Mouse (Mus musculus) megakaryocyte progenitor cell, adult 5-6 weeks (primary cell): Measurements from ENCODE around the gene Nectin3. TPM values are rescaled to one million over a fixed set of nuclear protein-coding genes. Genes with fewer than 3 reads are reported as not detected.

Experiments
- ATAC-seq: replicated peaks from 2 replicates; pipeline ENCODE4 v1.8.0; 2016; ENCODE audit warnings: mild to moderate bottlenecking, moderate TSS enrichment, inconsistent platforms; ENCODE audit not compliant: poor library complexity
- total RNA-seq, 2 experiments: library from RNA; stranded (forward) in 1 of 2; stranded (reverse) in 1 of 2; fragments of 157-497, 149-512 nt in 1 of 2; fragments of 200-1000 nt in 1 of 2; gene quantifications; 2 replicates each; pipeline versions ENCODE4 v1.2.3 to v1.2.4; 2015 to 2017

The Nectin3 gene
- total RNA-seq (2015) = 0.57 and 0.61 TPM in 2 replicates
- total RNA-seq (2017) = 0.44 and 2.3 TPM in 2 replicates

DNA sequence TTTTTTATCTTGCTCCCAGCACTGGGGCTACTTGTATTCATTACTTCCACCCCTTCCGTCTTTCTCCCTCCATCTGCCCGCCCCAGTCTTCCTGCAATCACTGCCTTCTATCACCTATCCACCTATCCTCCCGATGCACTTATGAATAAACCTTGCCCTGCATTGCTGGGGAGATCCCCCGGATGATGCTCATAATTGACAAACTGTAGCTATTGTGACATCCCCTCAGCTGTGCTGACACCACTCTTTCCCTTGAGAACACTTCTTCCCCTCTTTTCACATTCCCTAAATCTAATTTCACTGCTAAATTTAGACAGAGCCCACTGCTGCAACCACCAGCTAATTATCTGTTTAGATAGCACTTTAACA, at the start of gene Nectin3:
Gene Nectin3, minus strand, starts transcription at position 105 of the 369 bp plus-strand sequence.
- ATAC-seq = no peak

DNA sequence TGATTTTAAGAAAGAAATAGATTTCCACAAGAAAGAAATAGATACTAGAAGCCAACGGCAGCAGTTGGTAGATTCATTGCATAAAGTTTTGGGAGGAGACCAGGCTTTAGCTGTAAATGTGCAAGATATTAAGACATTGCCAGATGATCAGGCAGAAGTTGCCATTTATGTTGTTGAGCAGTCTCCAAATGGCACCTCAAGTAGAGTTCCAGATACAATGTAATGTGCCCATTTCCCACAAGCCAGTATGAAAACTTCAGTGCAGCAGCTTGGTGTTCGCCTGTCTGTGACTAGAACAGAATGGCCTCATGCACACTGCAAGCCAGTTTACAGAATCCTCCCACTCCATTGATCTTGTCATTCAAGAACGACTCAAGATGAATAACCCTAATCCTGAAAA, 39.8 kb upstream of the Nectin3 start:
- no peak for ATAC-seq

DNA sequence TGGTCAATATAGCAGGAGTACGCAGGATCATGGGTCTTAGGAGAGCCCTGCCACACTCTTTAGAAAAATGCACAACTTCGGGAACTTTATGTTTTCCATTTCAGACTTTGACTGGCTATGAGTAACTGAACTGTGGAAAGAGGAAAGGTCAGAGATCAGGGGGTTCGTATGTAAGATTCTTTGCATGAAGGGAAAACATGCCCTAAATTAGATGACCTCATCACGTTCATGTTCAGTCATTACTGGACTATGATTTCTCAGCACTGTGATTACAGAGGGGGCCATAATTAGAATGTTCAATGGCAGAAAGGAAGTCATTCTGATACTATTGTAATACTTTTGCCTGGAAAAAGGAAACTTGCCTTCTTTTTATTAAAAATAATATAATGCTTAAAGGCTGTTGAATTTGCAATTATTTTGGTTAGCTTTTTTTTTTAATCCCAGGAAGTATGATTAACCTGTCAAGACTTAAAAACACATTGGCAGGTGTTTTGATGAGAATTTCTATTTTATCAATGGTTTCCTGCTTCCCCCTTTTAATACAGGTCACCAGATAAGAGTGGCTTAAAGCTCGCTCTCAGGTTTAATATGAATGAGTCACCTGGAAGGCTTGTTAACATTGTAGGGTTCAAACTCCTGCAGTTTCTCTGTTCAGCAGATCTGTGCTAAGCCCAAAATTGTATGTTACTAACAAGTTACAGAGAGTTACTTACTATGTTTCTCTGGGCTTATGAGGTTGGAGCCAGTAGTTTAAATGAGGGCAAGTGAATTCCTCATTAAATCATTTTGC, 34.3 kb upstream of the Nectin3 start:
- ATAC-seq = no peak

DNA sequence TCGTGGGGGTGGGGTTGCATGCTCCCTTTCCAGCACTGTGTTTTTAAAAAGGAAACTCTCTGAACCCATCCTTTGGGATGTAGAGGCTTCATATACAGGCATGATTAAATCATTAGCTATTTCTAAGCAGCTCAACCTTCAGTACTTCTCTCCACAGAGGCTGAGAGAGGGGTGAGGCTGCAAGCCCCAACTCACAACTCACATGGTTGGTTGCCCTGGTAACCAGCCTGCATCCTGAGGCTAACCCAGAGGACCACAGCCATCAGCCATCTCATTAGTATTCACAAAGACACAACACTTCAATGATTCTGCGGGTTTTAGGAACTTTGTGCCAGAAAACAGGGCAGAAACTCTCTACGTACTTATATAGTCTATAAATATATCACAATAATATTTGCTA, 32.7 kb upstream of the Nectin3 start:
- no peak for ATAC-seq

DNA sequence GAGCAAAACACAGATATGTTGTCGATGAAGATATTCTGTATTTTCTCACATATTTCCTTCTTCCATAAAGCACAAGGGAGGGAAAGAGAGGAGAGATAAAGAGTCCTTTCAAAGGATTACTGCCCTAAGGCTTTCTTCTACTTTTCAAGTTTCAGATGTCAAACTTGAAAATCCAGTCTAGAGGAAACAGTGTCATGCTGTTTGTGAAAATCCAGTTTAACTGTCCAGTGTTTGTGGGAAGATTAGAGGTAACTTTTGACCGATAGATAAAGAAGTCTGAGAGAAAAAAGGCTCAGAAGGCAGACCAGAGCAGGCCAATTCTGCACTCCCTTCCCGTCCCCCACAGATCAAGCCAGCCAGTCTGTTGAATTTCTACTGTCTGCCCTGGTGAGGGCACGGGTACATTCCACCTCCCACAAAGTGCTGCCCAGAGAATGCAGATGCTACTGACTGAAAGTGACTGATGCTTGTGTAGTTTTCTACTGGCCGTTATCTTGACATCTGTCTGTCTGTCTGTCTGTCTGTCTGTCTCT, 22.6 kb upstream of the Nectin3 start:
- ATAC-seq = no peak

DNA sequence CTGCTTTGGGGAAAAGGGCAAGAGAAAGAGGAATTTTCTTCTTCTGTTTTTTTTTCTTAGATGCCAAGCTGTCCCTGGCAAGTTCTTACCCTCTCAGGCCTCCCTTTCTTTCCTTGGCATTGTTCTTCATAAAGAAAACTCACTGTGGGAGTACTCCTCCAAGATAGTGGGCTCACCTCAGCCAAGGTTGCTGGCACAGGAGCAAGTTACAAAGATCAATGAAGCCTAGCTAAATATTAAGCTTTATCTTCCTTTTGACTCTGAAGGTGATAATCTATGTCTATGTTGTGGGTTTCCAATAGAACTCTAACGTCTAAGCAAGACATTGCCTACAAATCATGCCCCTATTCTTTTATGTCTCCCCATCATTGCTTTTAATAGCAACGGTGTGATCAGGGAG, 21.3 kb upstream of the Nectin3 start:
- no peak for ATAC-seq

DNA sequence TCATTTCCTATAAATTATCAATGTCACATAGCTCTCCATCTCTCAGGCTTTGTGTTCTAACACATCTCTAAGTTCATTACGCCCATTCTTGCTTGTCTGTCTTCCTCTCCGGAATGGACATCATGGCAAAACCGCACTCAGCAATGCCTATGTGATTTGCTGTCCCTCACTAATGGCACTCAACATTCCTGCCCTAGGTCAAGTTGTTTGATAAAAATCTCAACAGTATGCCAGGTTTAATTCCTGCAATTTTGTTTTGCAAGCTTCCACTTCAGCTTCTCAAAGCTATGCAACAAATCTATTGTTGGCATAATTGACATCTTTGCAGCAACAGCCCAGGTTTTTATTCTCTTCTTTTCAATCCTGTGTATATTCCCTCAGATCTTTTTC, 9.6 kb upstream of the Nectin3 start:
- ATAC-seq = no peak

DNA sequence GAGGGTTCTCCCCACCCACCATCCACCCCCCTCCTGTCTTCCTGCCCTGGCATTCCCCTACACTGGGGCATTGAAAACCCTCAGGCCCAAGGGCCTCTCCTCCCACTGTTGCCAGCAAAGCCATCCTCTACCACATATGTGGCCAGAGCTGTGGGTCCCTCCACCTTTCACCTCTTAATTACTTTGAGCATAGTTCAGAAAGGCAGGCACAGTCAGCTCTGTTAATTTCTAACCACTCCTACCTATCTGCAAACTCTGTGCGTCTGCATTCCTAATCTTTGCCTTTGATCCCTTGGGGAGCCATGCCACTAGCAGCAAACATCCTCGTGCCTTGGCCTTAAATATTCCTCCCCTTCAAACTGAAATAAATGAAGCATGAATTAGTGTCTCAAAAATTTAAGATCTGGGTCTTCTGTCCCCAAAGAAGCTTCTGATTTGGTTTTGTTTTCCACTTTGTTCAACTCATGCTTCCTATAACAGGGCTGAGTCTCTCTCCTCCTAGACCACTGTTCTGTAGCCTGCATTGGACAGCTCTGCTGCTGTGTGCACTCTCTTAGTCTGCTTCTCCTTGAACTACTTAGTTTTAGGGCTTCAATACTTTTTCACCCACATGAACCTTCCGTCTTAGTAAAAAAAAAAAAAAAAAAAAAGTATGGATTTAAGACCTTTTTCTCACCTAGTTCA, 9.1 kb upstream of the Nectin3 start:
- ATAC-seq = no peak

DNA sequence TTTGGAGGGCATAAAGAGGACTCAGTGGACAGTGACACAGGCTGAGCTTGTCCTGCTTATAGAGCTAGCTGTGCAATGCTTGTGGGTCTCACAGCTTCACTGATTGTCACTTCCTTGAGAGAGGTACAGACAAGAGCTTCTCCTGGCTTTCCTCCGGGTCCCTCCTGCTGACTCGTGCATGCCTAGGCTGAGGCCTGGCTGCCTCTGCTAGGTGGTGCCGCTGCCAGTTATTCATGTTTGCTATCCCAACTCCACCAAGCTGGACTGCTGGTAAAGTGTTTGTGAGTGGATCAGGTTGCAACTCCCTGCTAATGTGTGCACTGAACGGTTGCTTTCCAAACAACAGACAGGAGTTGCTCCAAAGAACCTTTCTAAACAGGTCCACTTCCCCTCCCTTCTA, 5.7 kb upstream of the Nectin3 start:
- ATAC-seq = no peak

DNA sequence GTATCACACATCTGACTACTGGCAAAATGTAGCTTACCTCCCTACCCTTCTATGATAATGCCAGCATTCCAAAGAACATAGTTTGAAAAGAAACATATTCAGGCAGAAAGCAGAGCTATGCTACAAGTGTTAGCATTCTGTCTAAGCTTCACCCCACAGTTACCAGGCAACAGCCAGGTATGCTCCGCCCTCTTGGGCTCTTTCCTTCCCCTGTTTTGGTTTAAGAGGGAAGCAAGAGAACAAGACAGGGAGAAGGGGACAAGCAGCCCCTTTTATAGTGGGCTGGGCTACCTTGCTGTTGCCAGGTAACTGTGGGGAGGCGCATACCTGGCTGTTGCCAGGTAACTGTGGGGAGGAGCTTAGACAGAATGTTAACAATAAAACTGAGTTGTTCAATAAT, 4.0 kb upstream of the Nectin3 start:
- ATAC-seq = no peak

DNA sequence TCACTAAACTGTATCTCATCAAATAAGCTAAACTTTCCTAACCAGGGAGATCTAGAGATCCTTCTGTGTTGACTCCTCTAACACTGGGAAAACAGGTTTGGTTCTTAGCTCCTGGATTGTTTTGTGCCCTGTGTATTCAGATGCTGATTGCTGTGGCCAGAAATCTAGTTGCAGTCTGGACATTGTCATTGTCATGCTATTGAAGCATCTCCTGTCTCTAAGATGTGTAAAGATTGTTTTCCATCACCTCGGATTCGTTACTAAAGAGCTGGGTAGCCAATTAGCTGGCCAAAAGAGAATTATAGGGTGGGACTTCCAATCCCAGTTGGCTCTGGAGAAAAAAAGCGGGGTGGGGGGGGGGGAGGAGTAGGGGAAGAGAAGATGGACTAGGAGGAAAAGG, 2.4 kb upstream of the Nectin3 start:
- ATAC-seq = no peak

DNA sequence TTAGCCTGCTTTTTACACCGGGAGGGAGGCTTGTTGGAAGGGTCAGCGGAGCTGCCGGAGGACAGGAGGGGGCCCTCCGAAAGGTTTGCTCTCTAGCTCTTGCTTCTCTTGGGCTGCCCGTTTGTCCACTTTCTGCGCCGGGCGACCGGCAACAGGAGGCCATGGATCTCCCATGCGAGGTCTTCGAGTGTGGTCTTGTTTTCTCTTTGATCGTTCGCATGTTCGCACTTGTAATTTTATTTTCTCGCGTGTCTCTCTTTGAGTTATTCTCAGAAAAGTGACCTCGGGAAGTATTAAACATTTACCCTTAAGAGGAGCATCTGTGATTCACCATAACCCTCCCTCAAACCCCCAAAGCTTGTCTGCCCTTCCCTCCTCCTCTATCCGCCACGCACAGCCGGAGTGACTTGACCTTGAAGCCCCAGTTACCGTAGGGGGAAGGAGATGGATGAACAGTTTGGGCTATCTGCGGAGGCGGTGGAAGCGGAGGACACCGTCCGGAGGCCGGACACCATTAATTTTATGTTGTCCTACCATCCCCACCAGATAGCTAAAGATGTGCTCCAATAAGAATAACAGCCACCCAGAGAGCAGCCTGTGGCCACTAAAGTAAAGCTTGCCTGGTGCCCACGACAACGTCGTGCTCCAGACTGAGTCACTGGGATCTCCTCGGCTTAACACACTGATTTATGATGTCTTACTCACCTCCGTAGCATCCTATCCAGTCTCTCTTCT, 472 bp downstream of the Nectin3 start:
- peak; percentile 9; the same call in 1 of the 2 replicates for ATAC-seq

DNA sequence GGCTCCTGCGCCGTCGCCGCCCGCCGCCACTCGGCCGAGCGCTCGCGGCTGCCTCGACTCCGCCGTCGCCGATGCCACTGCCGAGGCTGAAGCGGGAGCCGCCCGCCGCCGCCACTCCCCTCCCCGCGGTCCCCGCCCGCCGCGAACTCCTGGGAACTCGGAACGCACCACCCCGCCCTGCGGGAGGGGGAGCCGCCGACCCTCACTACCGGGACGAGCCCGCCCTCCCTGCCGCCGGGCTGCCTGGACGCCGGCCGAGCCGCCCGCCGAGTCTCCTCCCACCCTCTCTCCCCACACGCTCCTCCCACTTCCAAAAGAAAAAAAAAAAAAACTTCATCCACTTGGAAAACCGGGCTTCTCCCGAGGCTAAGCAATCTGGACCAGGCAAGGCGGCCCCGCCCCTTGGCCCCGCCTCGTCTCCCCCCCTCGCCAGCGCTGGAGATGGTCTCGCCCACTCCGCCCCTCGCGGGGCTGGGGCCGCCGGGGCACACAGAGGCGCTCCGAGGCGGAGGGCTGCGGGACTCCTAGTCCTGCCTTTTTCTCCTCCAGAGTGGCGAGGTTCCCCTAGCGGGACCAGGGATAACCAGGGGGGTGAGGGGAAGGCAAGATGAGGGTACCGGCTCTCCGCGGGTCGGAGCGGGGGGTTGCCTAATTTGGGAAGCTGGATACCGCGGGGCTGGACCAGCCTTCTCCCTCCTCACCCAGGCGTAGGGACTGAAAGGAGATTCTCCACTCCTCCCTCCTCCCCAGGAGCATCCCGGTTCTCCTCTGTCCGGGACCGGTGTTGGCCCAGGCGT, 1.2 kb downstream of the Nectin3 start:
- ATAC-seq = peak; percentile 76

DNA sequence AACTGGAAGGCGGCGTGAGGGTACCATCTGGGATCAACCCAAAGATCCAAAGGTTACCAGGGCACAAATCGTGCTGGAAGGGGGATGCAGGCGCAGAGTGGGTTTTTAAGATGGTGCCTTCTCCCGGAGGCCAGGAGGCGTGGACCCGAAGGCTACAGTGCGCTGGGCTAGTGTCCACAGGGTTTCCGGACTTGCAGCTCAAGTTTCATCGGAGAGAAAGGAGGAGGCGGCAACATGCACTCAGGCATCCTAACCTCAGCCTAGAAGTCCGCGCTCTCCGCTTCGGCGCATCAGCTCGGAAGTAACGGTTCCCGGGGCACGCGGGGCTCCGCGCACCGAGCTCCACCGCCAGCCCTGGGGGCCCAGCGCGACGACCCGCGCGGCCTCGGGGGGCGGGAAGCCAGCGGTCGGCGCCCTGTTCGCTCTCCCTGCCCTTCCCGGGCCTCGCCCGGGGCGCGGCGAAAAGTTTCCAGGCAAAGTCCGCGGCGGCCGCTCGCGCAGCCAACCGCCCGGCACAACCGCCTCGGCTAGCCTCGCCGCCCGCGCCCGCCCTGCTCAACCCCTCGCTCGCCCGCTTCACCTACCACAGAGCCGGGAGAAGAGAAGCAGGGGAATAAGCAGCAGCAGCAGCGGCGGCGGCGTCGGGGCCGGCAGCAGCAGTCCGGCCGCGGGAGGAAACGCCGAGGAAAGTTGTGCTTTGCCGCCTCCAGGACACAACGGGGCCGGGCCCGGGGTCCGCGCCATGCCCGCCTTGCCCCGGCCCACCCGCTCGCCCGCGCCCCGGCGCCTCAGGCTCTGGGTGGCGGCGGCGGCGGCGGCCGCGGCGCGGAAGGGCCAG, 2.1 kb downstream of the Nectin3 start:
- ATAC-seq = 0 out of 2 replicates have a peak, but pooled peaks have one; percentile 6

DNA sequence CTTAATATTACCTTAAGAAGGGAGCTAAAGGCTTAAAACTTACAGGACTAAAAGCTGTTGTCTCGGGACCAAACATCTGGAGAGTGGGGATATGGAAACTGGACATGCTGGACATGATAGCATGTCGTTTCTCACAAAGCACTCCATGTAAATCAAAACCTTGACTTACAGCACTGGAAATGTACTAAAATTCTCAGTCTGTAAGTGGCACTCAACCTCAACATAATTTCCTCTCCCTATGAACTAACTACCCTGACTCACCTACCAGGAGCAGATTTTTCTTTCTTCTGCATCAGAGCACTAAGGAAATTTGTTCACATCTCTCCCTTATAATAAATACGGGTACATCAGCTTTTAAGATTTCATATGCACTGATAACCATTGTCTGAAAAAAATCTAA, 3.1 kb downstream of the Nectin3 start:
- ATAC-seq = no peak

DNA sequence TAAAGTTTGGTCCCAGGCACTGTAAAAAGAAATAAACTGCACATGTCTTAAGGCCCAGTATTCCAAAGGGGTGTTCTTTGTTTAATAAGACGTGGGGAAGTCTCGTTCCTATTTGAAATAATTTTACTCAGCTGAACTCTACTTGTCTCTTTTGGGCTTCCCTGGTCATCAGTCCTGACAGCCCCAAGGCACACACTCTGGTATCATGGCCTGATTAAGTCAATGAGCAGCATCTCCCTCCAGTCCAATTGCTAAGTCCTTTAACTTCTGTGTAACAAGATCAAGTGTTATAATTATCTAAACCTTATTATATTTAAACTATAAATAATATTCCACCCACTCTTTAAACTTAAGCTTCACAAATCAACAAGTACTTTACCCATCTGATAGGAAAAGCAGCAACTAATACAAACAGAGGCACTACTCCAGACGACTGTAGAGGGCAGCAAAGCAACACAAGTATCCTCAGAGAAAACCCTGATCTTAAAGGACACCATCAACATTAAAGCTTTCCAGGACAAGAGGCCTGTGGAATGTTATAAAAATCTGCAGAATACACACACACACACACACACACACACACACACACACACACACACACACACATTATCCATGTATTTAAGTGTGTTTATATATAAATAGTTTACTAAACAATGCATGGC, 10.8 kb downstream of the Nectin3 start:
- ATAC-seq = peak; percentile 84

DNA sequence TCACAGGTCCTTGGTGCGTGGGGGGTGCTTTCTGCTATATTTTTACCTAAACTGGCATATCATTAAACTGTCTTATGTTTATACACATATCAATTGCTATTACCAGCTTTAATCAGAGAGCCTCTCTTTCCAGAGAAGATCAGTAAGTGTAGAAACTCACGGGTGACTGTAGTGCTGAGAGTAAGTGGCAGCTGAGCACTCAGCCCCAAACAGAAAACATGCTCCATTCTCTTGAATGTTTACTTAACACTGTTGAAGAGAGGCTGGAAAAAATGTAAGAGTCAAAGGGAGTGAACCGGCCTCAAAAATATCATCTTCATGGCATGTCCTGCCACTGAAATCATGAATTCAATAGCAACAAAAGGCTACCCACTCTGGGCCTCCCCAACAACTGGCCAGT, 21.0 kb downstream of the Nectin3 start:
- no peak for ATAC-seq

DNA sequence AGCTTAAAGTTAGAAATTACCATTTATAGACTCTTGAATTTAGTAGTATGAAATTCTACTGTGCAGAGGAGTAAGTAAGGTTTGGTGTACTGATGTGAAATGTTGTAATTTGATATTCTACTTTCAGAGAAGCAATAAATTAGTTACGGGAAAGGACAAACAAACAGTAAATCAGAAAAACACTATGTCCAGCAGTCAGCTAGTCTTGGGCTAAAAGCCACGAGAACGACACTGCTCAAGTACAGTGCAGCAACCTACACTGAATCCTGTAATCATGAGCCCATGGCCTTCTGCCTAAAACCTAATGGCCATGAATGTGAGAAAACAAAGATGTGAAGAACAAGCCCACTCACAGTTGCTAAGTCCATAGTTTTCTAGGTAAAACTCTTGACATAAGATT, 46.9 kb downstream of the Nectin3 start:
- ATAC-seq = no peak

DNA sequence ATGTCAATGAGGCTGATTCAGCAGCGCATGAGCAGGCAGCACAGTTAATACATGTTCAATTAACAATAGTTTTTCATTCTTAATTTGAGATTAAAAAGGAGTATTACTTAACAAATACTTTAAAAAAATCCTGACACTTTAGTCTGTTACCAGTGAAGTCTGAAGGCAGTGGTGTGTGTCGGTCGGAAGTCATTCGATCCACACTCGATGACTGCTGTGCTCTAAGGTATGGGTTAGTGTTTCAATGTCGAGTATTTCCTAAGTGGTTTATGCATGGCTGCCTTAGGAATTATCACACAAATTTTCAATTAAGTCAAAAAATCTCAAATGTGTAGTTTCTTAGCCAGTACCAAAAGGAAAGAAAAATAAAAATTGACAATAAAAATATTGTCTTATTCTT, 49.3 kb downstream of the Nectin3 start:
- ATAC-seq = no peak
